Mouse (Mus musculus): ENCODE data around the gene Smdt1. TPM values are rescaled to one million over a fixed set of nuclear protein-coding genes. Genes with fewer than 3 reads are reported as not detected.

Gene Smdt1
- total and polyA plus RNA-seq, 2 experiments from 2014 or later: 431 to 440 TPM

- no peak for TF ChIP-seq EP300 (IDR thresholded peaks at IDR 0.05; ENCODE audit: low read depth)
- TF ChIP-seq CTCF (IDR thresholded peaks at IDR 0.05; ENCODE audit: low read depth): no peak
- peak; percentile 7; the same call in 1 of the 2 replicates for ATAC-seq (ENCODE audit: insufficient read depth, low read depth)
- 85% methylated on average over 4 of the region's 4 CpGs for WGBS
- Histone ChIP-seq H3K4me2 (ENCODE audit: low read depth, low read length) (no peak overlapping the region), H3K4me1 (ENCODE audit: control insufficient read depth, insufficient read depth) (no peaks in the 10 kb centered on the region; the same call in 1 of the 2 replicates), H3K27ac (ENCODE audit: low read depth) (no peak overlapping the region), H3K27me3 (ENCODE audit: control insufficient read depth, insufficient read depth, low read length) (no peaks in the 10 kb centered on the region), H3K4me3 (ENCODE audit: low read depth, low read length) (no peak overlapping the region), H3K9me3 (replicated peaks; ENCODE audit: control insufficient read depth, low read length) (no peaks in the 10 kb centered on the region), H3K9ac (replicated peaks; ENCODE audit: low read depth, low read length) (no peak overlapping the region), H3K36me3 (replicated peaks; ENCODE audit: control insufficient read depth, insufficient read depth, low read length) (no peaks in the 10 kb centered on the region)
- no peak for DNase-seq (ENCODE audit: low spot score)
Observed at GRCm38 (mm10) chr15:82368146-82368545, 29.4 kb downstream of the Smdt1 start.

GRCm38 (mm10) chr15:82368851-82369250 lies 30.1 kb downstream of the Smdt1 start:
- 70% methylated on average over 1 of the region's 1 CpGs for WGBS
- H3K9ac ChIP-seq (replicated peaks; ENCODE audit: low read depth, low read length): no peak overlapping the region
- H3K9me3 ChIP-seq (replicated peaks; ENCODE audit: control insufficient read depth, low read length): no peaks in the 10 kb centered on the region
- no peak overlapping the region for H3K4me3 ChIP-seq (ENCODE audit: low read depth, low read length)
- no peaks in the 10 kb centered on the region for H3K36me3 ChIP-seq (replicated peaks; ENCODE audit: control insufficient read depth, insufficient read depth, low read length)
- ATAC-seq (ENCODE audit: insufficient read depth, low read depth) (peak; percentile 43; the same call in 1 of the 2 replicates), DNase-seq (ENCODE audit: low spot score) (peak; percentile 11)
- no peaks in the 10 kb centered on the region for H3K27me3 ChIP-seq (ENCODE audit: control insufficient read depth, insufficient read depth, low read length)
- H3K4me1 ChIP-seq (ENCODE audit: control insufficient read depth, insufficient read depth): no peaks in the 10 kb centered on the region; the same call in 1 of the 2 replicates
- TF ChIP-seq CTCF (IDR thresholded peaks at IDR 0.05; ENCODE audit: low read depth): no peak
- no peak for TF ChIP-seq EP300 (IDR thresholded peaks at IDR 0.05; ENCODE audit: low read depth)
- H3K4me2 ChIP-seq (ENCODE audit: low read depth, low read length): no peak overlapping the region
- H3K27ac ChIP-seq (ENCODE audit: low read depth): 0 out of 2 replicates have a peak overlapping the region, but pooled peaks have one; percentile 13

GRCm38 (mm10) chr15:82372446-82372845 lies 33.7 kb downstream of the Smdt1 start:
- WGBS: 78% methylated on average over 6 of the region's 6 CpGs
- peaks cover 10% of the 10 kb centered on the region; the same call in 1 of the 2 replicates for H3K36me3 ChIP-seq (replicated peaks; ENCODE audit: control insufficient read depth, insufficient read depth, low read length)
- no peaks in the 10 kb centered on the region for H3K9me3 ChIP-seq (replicated peaks; ENCODE audit: control insufficient read depth, low read length)
- peaks cover 11% of the 10 kb centered on the region for H3K4me1 ChIP-seq (ENCODE audit: control insufficient read depth, insufficient read depth)
- H3K9ac ChIP-seq (replicated peaks; ENCODE audit: low read depth, low read length): no peak overlapping the region
- no peak overlapping the region for H3K4me3 ChIP-seq (ENCODE audit: low read depth, low read length)
- H3K27ac ChIP-seq (ENCODE audit: low read depth): no peak overlapping the region
- no peak overlapping the region for H3K4me2 ChIP-seq (ENCODE audit: low read depth, low read length)
- TF ChIP-seq EP300 (IDR thresholded peaks at IDR 0.05; ENCODE audit: low read depth) (no peak), CTCF (IDR thresholded peaks at IDR 0.05; ENCODE audit: low read depth) (no peak)
- H3K27me3 ChIP-seq (ENCODE audit: control insufficient read depth, insufficient read depth, low read length): no peaks in the 10 kb centered on the region
- no peak for DNase-seq (ENCODE audit: low spot score)
- ATAC-seq (ENCODE audit: insufficient read depth, low read depth): no peak

- H3K27me3 ChIP-seq (ENCODE audit: control insufficient read depth, insufficient read depth, low read length): no peaks in the 10 kb centered on the region
- no peak for DNase-seq (ENCODE audit: low spot score)
- no peak overlapping the region for H3K27ac ChIP-seq (ENCODE audit: low read depth)
- TF ChIP-seq CTCF (IDR thresholded peaks at IDR 0.05; ENCODE audit: low read depth) (no peak), EP300 (IDR thresholded peaks at IDR 0.05; ENCODE audit: low read depth) (no peak)
- H3K4me2 ChIP-seq (ENCODE audit: low read depth, low read length): no peak overlapping the region
- H3K4me1 ChIP-seq (ENCODE audit: control insufficient read depth, insufficient read depth): peaks cover 15% of the 10 kb centered on the region
- ATAC-seq (ENCODE audit: insufficient read depth, low read depth): no peak
- H3K4me3 ChIP-seq (ENCODE audit: low read depth, low read length): no peak overlapping the region
- no peak overlapping the region for H3K9ac ChIP-seq (replicated peaks; ENCODE audit: low read depth, low read length)
- 82% methylated on average over 5 of the region's 5 CpGs for WGBS
- peaks cover 10% of the 10 kb centered on the region; the same call in 1 of the 2 replicates for H3K36me3 ChIP-seq (replicated peaks; ENCODE audit: control insufficient read depth, insufficient read depth, low read length)
- H3K9me3 ChIP-seq (replicated peaks; ENCODE audit: control insufficient read depth, low read length): no peaks in the 10 kb centered on the region
Observed at GRCm38 (mm10) chr15:82372991-82373390, 34.2 kb downstream of the Smdt1 start.

- ATAC-seq (ENCODE audit: insufficient read depth, low read depth) (no peak), DNase-seq (ENCODE audit: low spot score) (no peak)
- H3K27me3 ChIP-seq (ENCODE audit: control insufficient read depth, insufficient read depth, low read length): no peaks in the 10 kb centered on the region
- H3K36me3 ChIP-seq (replicated peaks; ENCODE audit: control insufficient read depth, insufficient read depth, low read length): peaks cover 10% of the 10 kb centered on the region; the same call in 1 of the 2 replicates
- H3K9ac ChIP-seq (replicated peaks; ENCODE audit: low read depth, low read length): no peak overlapping the region
- H3K4me2 ChIP-seq (ENCODE audit: low read depth, low read length): no peak overlapping the region
- H3K4me1 ChIP-seq (ENCODE audit: control insufficient read depth, insufficient read depth): peaks cover 21% of the 10 kb centered on the region
- 85% methylated on average over 5 of the region's 5 CpGs for WGBS
- TF ChIP-seq EP300 (IDR thresholded peaks at IDR 0.05; ENCODE audit: low read depth): no peak
- no peak for TF ChIP-seq CTCF (IDR thresholded peaks at IDR 0.05; ENCODE audit: low read depth)
- H3K27ac ChIP-seq (ENCODE audit: low read depth): no peak overlapping the region
- no peaks in the 10 kb centered on the region for H3K9me3 ChIP-seq (replicated peaks; ENCODE audit: control insufficient read depth, low read length)
- H3K4me3 ChIP-seq (ENCODE audit: low read depth, low read length): no peak overlapping the region
Observed at GRCm38 (mm10) chr15:82374437-82374836, 35.7 kb downstream of the Smdt1 start.

GRCm38 (mm10) chr15:82375855-82376254 lies 37.1 kb downstream of the Smdt1 start:
- WGBS: 93% methylated on average over 9 of the region's 9 CpGs
- H3K4me3 ChIP-seq (ENCODE audit: low read depth, low read length): no peak overlapping the region
- peak overlapping the region; percentile 93 for H3K27ac ChIP-seq (ENCODE audit: low read depth)
- H3K27me3 ChIP-seq (ENCODE audit: control insufficient read depth, insufficient read depth, low read length): no peaks in the 10 kb centered on the region
- ATAC-seq (ENCODE audit: insufficient read depth, low read depth): no peak
- DNase-seq (ENCODE audit: low spot score): no peak
- H3K4me1 ChIP-seq (ENCODE audit: control insufficient read depth, insufficient read depth): peaks cover 30% of the 10 kb centered on the region
- H3K9me3 ChIP-seq (replicated peaks; ENCODE audit: control insufficient read depth, low read length): no peaks in the 10 kb centered on the region
- H3K4me2 ChIP-seq (ENCODE audit: low read depth, low read length): no peak overlapping the region
- H3K9ac ChIP-seq (replicated peaks; ENCODE audit: low read depth, low read length): no peak overlapping the region
- peaks cover 10% of the 10 kb centered on the region; the same call in 1 of the 2 replicates for H3K36me3 ChIP-seq (replicated peaks; ENCODE audit: control insufficient read depth, insufficient read depth, low read length)
- TF ChIP-seq CTCF (IDR thresholded peaks at IDR 0.05; ENCODE audit: low read depth): no peak
- no peak for TF ChIP-seq EP300 (IDR thresholded peaks at IDR 0.05; ENCODE audit: low read depth)
